Mouse (Mus musculus) hindbrain, embryonic 16.5 days (tissue): ENCODE results near the gene Lrba. TPM values are rescaled to one million over a fixed set of nuclear protein-coding genes. Genes with fewer than 3 reads are reported as not detected.

Source experiments
- ATAC-seq: fragments of 200-750 bp; cut with Nextera tagmentation; 2 replicates; pipeline ENCODE4 v1.8.0; 2017; ENCODE audit warnings: moderate TSS enrichment, moderate library complexity
- H3K27ac ChIP-seq: fragments of 300-500 bp; sonication (generic); 2 replicates; pipeline ENCODE4 v1.5.1; 2014; ENCODE audit warnings: low read depth, mild to moderate bottlenecking, control low read depth, low read length, moderate library complexity
- H3K27me3 ChIP-seq: fragments of 300-500 bp; sonication (generic); replicated peaks from 2 replicates; pipeline ENCODE4 v1.6.1; 2014; ENCODE audit warnings: low read length; ENCODE audit not compliant: control insufficient read depth, insufficient read depth
- H3K36me3 ChIP-seq: fragments of 300-500 bp; sonication (generic); 2 replicates; pipeline ENCODE4 v1.6.1; 2014; ENCODE audit warnings: mild to moderate bottlenecking, low read length, moderate library complexity, mixed read lengths; ENCODE audit not compliant: control insufficient read depth, insufficient read depth
- H3K4me1 ChIP-seq: fragments of 300-500 bp; sonication (generic); 2 replicates; pipeline ENCODE4 v1.6.1; 2014; ENCODE audit warnings: low read depth, low read length; ENCODE audit not compliant: control insufficient read depth, insufficient read depth
- H3K4me2 ChIP-seq: fragments of 300-500 bp; sonication (generic); 2 replicates; pipeline ENCODE4 v1.6.1; 2014; ENCODE audit warnings: mild to moderate bottlenecking, low read length, control low read depth, moderate library complexity
- H3K4me3 ChIP-seq: fragments of 300-500 bp; sonication (generic); 2 replicates; pipeline ENCODE4 v1.5.1; 2014; ENCODE audit warnings: mild to moderate bottlenecking, low read length, control low read depth, moderate library complexity
- H3K9ac ChIP-seq: fragments of 300-500 bp; sonication (generic); 2 replicates; pipeline ENCODE4 v1.6.1; 2014; ENCODE audit warnings: low read depth, mild to moderate bottlenecking, control low read depth, low read length, moderate library complexity
- H3K9me3 ChIP-seq: fragments of 300-500 bp; sonication (generic); 2 replicates; pipeline ENCODE4 v1.6.1; 2014; ENCODE audit warnings: mild to moderate bottlenecking, low read length, moderate library complexity; ENCODE audit not compliant: control insufficient read depth
- whole genome bisulfite sequencing: fragments of 180-500 bp; shearing (Covaris S2); extraction: QIAGEN DNeasy Blood & Tissue Kit; methylation state at CpG from one replicate; pipeline ENCODE4 v1.1.7; 2014; 5-methylcytosine and 5-hydroxymethylcytosine counted together
- polyA plus RNA-seq: library from polyadenylated mRNA; unstranded; fragments of >200 nt; fragmentation: Nextera tagmentation; extraction: Ambion mirVana; gene quantifications from 2 replicates; pipeline ENCODE4 v1.2.1, GENCODE M21; 2015

Gene Lrba
- polyA plus RNA-seq, 1 experiment from 2014 or later, result 6.1 TPM

GRCm38 (mm10) chr3:86310216-86310615 lies 85.7 kb downstream of the Lrba start:
- H3K36me3 ChIP-seq, result no peaks in the 10 kb centered on the region
- H3K9ac ChIP-seq, result no peak overlapping the region
- H3K4me2 ChIP-seq, result no peak overlapping the region
- H3K4me1 ChIP-seq, result no peaks in the 10 kb centered on the region
- ATAC-seq, result no peak
- no peak overlapping the region for H3K27ac ChIP-seq
- H3K4me3 ChIP-seq, result no peak overlapping the region
- H3K27me3 ChIP-seq, result no peaks in the 10 kb centered on the region
- WGBS, result 80% methylated on average over 5 of the region's 5 CpGs
- H3K9me3 ChIP-seq, result no peaks in the 10 kb centered on the region

- Histone ChIP-seq H3K4me1 (no peaks in the 10 kb centered on the region), H3K27ac (no peak overlapping the region), H3K36me3 (no peaks in the 10 kb centered on the region), H3K9ac (no peak overlapping the region), H3K27me3 (no peaks in the 10 kb centered on the region), H3K9me3 (no peaks in the 10 kb centered on the region), H3K4me3 (no peak overlapping the region), H3K4me2 (no peak overlapping the region)
- no peak for ATAC-seq
- WGBS, result 38% methylated on average over 1 of the region's 1 CpGs
Measured at GRCm38 (mm10) chr3:86311406-86311805, 86.9 kb downstream of the Lrba start.

- ATAC-seq, result no peak
- no peak overlapping the region for H3K4me3 ChIP-seq
- H3K4me2 ChIP-seq, result no peak overlapping the region
- 90% methylated on average over 5 of the region's 5 CpGs for WGBS
- H3K4me1 ChIP-seq, result no peaks in the 10 kb centered on the region
- no peak overlapping the region for H3K9ac ChIP-seq
- H3K9me3 ChIP-seq, result no peaks in the 10 kb centered on the region
- H3K27me3 ChIP-seq, result no peaks in the 10 kb centered on the region
- H3K36me3 ChIP-seq, result no peaks in the 10 kb centered on the region
- H3K27ac ChIP-seq, result no peak overlapping the region
Measured at GRCm38 (mm10) chr3:86317636-86318035, 93.2 kb downstream of the Lrba start.

- Histone ChIP-seq H3K27ac (no peak overlapping the region), H3K4me3 (no peak overlapping the region), H3K4me2 (no peak overlapping the region), H3K9ac (no peak overlapping the region), H3K27me3 (no peaks in the 10 kb centered on the region), H3K4me1 (no peaks in the 10 kb centered on the region), H3K36me3 (no peaks in the 10 kb centered on the region), H3K9me3 (no peaks in the 10 kb centered on the region)
- ATAC-seq, result no peak
- WGBS, result 35% methylated on average over 1 of the region's 1 CpGs
Measured at GRCm38 (mm10) chr3:86328531-86328930, 104.1 kb downstream of the Lrba start.

GRCm38 (mm10) chr3:86343261-86343660 lies 118.8 kb downstream of the Lrba start:
- Histone ChIP-seq H3K36me3 (no peaks in the 10 kb centered on the region), H3K9me3 (no peaks in the 10 kb centered on the region), H3K4me3 (no peak overlapping the region), H3K9ac (no peak overlapping the region), H3K4me1 (no peaks in the 10 kb centered on the region), H3K4me2 (no peak overlapping the region), H3K27ac (no peak overlapping the region), H3K27me3 (no peaks in the 10 kb centered on the region)
- 0 out of 2 replicates have a peak, but pooled peaks have one; percentile 48 for ATAC-seq
- WGBS, result 21% methylated on average over 5 of the region's 5 CpGs

- WGBS, result 66% methylated on average over 5 of the region's 5 CpGs
- H3K27me3 ChIP-seq, result no peaks in the 10 kb centered on the region
- H3K4me1 ChIP-seq, result no peaks in the 10 kb centered on the region
- no peak overlapping the region for H3K4me3 ChIP-seq
- no peak overlapping the region for H3K27ac ChIP-seq
- no peak for ATAC-seq
- H3K36me3 ChIP-seq, result 0 out of 2 replicates have a peak, but pooled peaks cover 2% of the 10 kb centered on the region
- H3K4me2 ChIP-seq, result no peak overlapping the region
- no peaks in the 10 kb centered on the region for H3K9me3 ChIP-seq
- H3K9ac ChIP-seq, result no peak overlapping the region
Measured at GRCm38 (mm10) chr3:86362486-86362885, 138.0 kb downstream of the Lrba start.

GRCm38 (mm10) chr3:86371466-86371865 lies 147.0 kb downstream of the Lrba start:
- Histone ChIP-seq H3K4me1 (no peaks in the 10 kb centered on the region), H3K27ac (no peak overlapping the region), H3K9ac (no peak overlapping the region), H3K4me3 (no peak overlapping the region), H3K9me3 (no peaks in the 10 kb centered on the region), H3K4me2 (no peak overlapping the region), H3K27me3 (no peaks in the 10 kb centered on the region), H3K36me3 (no peaks in the 10 kb centered on the region)
- no peak for ATAC-seq
- 79% methylated on average over 2 of the region's 2 CpGs for WGBS

GRCm38 (mm10) chr3:86375276-86375675 lies 150.8 kb downstream of the Lrba start:
- no peak for ATAC-seq
- Histone ChIP-seq H3K4me2 (no peak overlapping the region), H3K9me3 (no peaks in the 10 kb centered on the region), H3K36me3 (no peaks in the 10 kb centered on the region), H3K4me1 (no peaks in the 10 kb centered on the region), H3K27ac (no peak overlapping the region), H3K9ac (no peak overlapping the region), H3K27me3 (no peaks in the 10 kb centered on the region), H3K4me3 (no peak overlapping the region)
- WGBS, result 68% methylated on average over 2 of the region's 2 CpGs

- Histone ChIP-seq H3K9me3 (no peaks in the 10 kb centered on the region), H3K36me3 (no peaks in the 10 kb centered on the region), H3K4me1 (no peaks in the 10 kb centered on the region), H3K4me3 (no peak overlapping the region), H3K9ac (no peak overlapping the region), H3K27ac (no peak overlapping the region), H3K4me2 (no peak overlapping the region), H3K27me3 (no peaks in the 10 kb centered on the region)
- no peak for ATAC-seq
- WGBS, result 22% methylated on average over 2 of the region's 2 CpGs
Measured at GRCm38 (mm10) chr3:86382557-86382956, 158.1 kb downstream of the Lrba start.

GRCm38 (mm10) chr3:86385047-86385446 lies 160.6 kb downstream of the Lrba start:
- 85% methylated on average over 1 of the region's 1 CpGs for WGBS

More at GRCm38 (mm10) chr3:86385047-86385446, 160.6 kb downstream of the Lrba start:
- no peaks in the 10 kb centered on the region for H3K9me3 ChIP-seq
- H3K27me3 ChIP-seq, result no peaks in the 10 kb centered on the region
- ATAC-seq, result no peak
- no peaks in the 10 kb centered on the region for H3K36me3 ChIP-seq
- no peak overlapping the region for H3K9ac ChIP-seq
- H3K4me3 ChIP-seq, result no peak overlapping the region
- H3K4me2 ChIP-seq, result no peak overlapping the region
- no peak overlapping the region for H3K27ac ChIP-seq
- H3K4me1 ChIP-seq, result no peaks in the 10 kb centered on the region
